Mouse (Mus musculus): ENCODE measurements around the gene Mical2. TPM values are rescaled to one million over a fixed set of nuclear protein-coding genes. Genes with fewer than 3 reads are reported as not detected.

The Mical2 gene
- polyA plus RNA-seq, 1 experiment from 2014 or later, result 140 TPM

DNA sequence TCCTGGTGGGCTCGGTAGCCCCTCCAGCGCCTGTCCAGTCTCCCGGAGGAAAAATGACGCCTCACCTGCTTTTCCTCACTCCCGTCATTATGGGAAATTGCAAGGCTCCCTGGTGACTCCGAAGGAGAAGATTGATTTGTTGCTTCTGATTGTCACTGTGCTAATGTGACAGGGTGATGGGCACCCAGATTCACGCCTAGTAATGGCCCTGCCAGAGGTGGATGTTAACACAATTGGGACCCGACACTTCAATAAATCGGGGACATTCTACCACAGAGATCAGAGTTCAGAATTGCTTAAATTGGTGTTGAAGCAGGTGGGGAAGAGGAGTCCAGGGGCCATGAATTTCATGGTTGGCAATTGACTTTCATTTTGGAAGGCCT, 219.3 kb downstream of the Mical2 start:
- Histone ChIP-seq H3K4me3 (ENCODE audit: control insufficient read depth in 1 of 2, insufficient read depth in 1 of 2, low read depth in 1 of 2, low read length in 2 of 2) (no peak overlapping the region), H3K4me2 (ENCODE audit: low read length) (peak overlapping the region; percentile 49), H3K27ac (replicated peaks in 1 of 2; ENCODE audit: control insufficient read depth in 1 of 2, insufficient read depth in 1 of 2, low read depth in 2 of 2, low read length in 2 of 2) (peak overlapping the region; percentile 29 to 64), H3K36me3 (ENCODE audit: control insufficient read depth, insufficient read depth, low read length) (no peaks in the 10 kb centered on the region), H3K27me3 (ENCODE audit: control insufficient read depth, insufficient read depth, low read length) (no peaks in the 10 kb centered on the region), H3K9ac (ENCODE audit: low read length) (peak overlapping the region; percentile 32), H3K9me3 (ENCODE audit: control insufficient read depth, low read length) (no peaks in the 10 kb centered on the region), H3K4me1 (ENCODE audit: control insufficient read depth in 2 of 2, insufficient read depth in 2 of 2, low read length in 2 of 2) (peaks cover 27 to 49% of the 10 kb centered on the region in 2 experiments)
- ATAC-seq (ENCODE audit: insufficient number of reproducible peaks, insufficient read depth, low FRiP score, low read depth), result no peak
- WGBS, result 37% methylated on average over 9 of the region's 9 CpGs

- Histone ChIP-seq H3K9me3 (ENCODE audit: control insufficient read depth, low read length) (no peaks in the 10 kb centered on the region), H3K27me3 (ENCODE audit: control insufficient read depth, insufficient read depth, low read length) (no peaks in the 10 kb centered on the region), H3K4me2 (ENCODE audit: low read length) (no peak overlapping the region), H3K36me3 (ENCODE audit: control insufficient read depth, insufficient read depth, low read length) (no peaks in the 10 kb centered on the region), H3K27ac (replicated peaks in 1 of 2; ENCODE audit: control insufficient read depth in 1 of 2, insufficient read depth in 1 of 2, low read depth in 2 of 2, low read length in 2 of 2) (no peak overlapping the region), H3K4me1 (ENCODE audit: control insufficient read depth in 2 of 2, insufficient read depth in 2 of 2, low read length in 2 of 2) (peaks cover 25 to 41% of the 10 kb centered on the region in 2 experiments), H3K4me3 (ENCODE audit: control insufficient read depth in 1 of 2, insufficient read depth in 1 of 2, low read depth in 1 of 2, low read length in 2 of 2) (no peak overlapping the region), H3K9ac (ENCODE audit: low read length) (no peak overlapping the region)
- WGBS, result 94% methylated on average over 4 of the region's 4 CpGs
- no peak for ATAC-seq (ENCODE audit: insufficient number of reproducible peaks, insufficient read depth, low FRiP score, low read depth)
These were observed 220.8 kb downstream of the Mical2 start for GRCm38 (mm10) chr7:112446498-112446897.

DNA sequence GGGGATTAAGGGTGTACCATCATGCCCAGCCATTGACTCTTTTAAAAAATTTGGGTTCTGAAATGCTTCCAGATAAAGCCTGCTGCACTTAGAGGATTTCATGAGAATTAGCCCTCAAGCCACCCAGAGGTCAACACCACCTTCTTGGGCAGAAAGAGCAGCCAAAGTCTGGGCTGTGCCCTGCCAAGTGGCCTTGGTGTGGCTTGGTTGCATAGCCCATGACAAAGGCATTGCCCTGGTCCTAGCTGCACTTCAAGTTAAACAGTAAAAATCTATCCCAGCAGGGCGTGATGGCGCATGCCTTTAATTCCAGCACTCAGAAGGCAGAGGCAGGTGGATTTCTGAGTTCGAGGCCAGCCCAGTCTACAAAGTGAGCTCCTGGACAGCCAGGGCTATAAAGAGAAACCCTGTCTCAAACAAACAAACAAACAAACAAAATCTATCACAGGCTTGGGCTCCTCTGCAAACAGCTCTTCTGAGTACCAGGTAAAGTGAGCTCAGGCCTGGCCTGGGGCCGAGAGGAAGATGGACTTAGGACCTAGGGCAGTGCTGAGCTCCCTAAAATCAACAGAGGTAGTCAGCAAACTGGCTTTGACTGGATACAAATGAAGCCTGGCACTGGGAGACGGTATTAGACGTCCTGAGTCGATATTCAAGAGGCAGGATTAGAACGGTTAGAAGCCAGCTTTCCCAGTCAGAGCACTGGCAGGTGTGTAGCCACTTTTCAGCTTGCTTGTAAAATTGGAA, 224.5 kb downstream of the Mical2 start:
- H3K4me2 ChIP-seq (ENCODE audit: low read length), result no peak overlapping the region
- no peaks in the 10 kb centered on the region for H3K36me3 ChIP-seq (ENCODE audit: control insufficient read depth, insufficient read depth, low read length)
- H3K4me3 ChIP-seq (ENCODE audit: control insufficient read depth in 1 of 2, insufficient read depth in 1 of 2, low read depth in 1 of 2, low read length in 2 of 2), result no peak overlapping the region
- whole genome bisulfite sequencing, result 83% methylated on average over 8 of the region's 8 CpGs
- no peak for ATAC-seq (ENCODE audit: insufficient number of reproducible peaks, insufficient read depth, low FRiP score, low read depth)
- no peaks in the 10 kb centered on the region for H3K27me3 ChIP-seq (ENCODE audit: control insufficient read depth, insufficient read depth, low read length)
- peaks cover 15 to 23% of the 10 kb centered on the region in 2 experiments for H3K4me1 ChIP-seq (ENCODE audit: control insufficient read depth in 2 of 2, insufficient read depth in 2 of 2, low read length in 2 of 2)
- no peak overlapping the region for H3K9ac ChIP-seq (ENCODE audit: low read length)
- no peak overlapping the region for H3K27ac ChIP-seq (replicated peaks in 1 of 2; ENCODE audit: control insufficient read depth in 1 of 2, insufficient read depth in 1 of 2, low read depth in 2 of 2, low read length in 2 of 2)
- H3K9me3 ChIP-seq (ENCODE audit: control insufficient read depth, low read length), result no peaks in the 10 kb centered on the region

GRCm38 (mm10) chr7:112452471-112452870, 226.8 kb downstream of the Mical2 start:
- no peak overlapping the region for H3K4me3 ChIP-seq (ENCODE audit: control insufficient read depth in 1 of 2, insufficient read depth in 1 of 2, low read depth in 1 of 2, low read length in 2 of 2)
- ATAC-seq (ENCODE audit: insufficient number of reproducible peaks, insufficient read depth, low FRiP score, low read depth), result no peak
- no peaks in the 10 kb centered on the region for H3K27me3 ChIP-seq (ENCODE audit: control insufficient read depth, insufficient read depth, low read length)
- H3K36me3 ChIP-seq (ENCODE audit: control insufficient read depth, insufficient read depth, low read length), result no peaks in the 10 kb centered on the region
- peaks cover 18 to 25% of the 10 kb centered on the region in 2 experiments for H3K4me1 ChIP-seq (ENCODE audit: control insufficient read depth in 2 of 2, insufficient read depth in 2 of 2, low read length in 2 of 2)
- H3K9ac ChIP-seq (ENCODE audit: low read length), result no peak overlapping the region
- H3K4me2 ChIP-seq (ENCODE audit: low read length), result no peak overlapping the region
- H3K9me3 ChIP-seq (ENCODE audit: control insufficient read depth, low read length), result no peaks in the 10 kb centered on the region
- H3K27ac ChIP-seq (replicated peaks in 1 of 2; ENCODE audit: control insufficient read depth in 1 of 2, insufficient read depth in 1 of 2, low read depth in 2 of 2, low read length in 2 of 2), result no peak overlapping the region
- 70% methylated on average over 5 of the region's 5 CpGs for WGBS

GRCm38 (mm10) chr7:112453805-112454214, 228.2 kb downstream of the Mical2 start:
- Histone ChIP-seq H3K9me3 (ENCODE audit: control insufficient read depth, low read length) (no peaks in the 10 kb centered on the region), H3K27ac (replicated peaks in 1 of 2; ENCODE audit: control insufficient read depth in 1 of 2, insufficient read depth in 1 of 2, low read depth in 2 of 2, low read length in 2 of 2) (peak overlapping the region; percentile 25 to 57), H3K4me3 (ENCODE audit: control insufficient read depth in 1 of 2, insufficient read depth in 1 of 2, low read depth in 1 of 2, low read length in 2 of 2) (no peak overlapping the region), H3K4me1 (ENCODE audit: control insufficient read depth in 2 of 2, insufficient read depth in 2 of 2, low read length in 2 of 2) (peaks cover 24 to 35% of the 10 kb centered on the region in 2 experiments), H3K9ac (ENCODE audit: low read length) (peak overlapping the region; percentile 18; the same call in 1 of the 2 replicates), H3K36me3 (ENCODE audit: control insufficient read depth, insufficient read depth, low read length) (no peaks in the 10 kb centered on the region), H3K4me2 (ENCODE audit: low read length) (no peak overlapping the region), H3K27me3 (ENCODE audit: control insufficient read depth, insufficient read depth, low read length) (no peaks in the 10 kb centered on the region)
- 12% methylated on average over 3 of the region's 3 CpGs for WGBS
- ATAC-seq (ENCODE audit: insufficient number of reproducible peaks, insufficient read depth, low FRiP score, low read depth), result no peak

GRCm38 (mm10) chr7:112454380-112454779, 228.7 kb downstream of the Mical2 start:
- H3K36me3 ChIP-seq (ENCODE audit: control insufficient read depth, insufficient read depth, low read length), result no peaks in the 10 kb centered on the region
- H3K9me3 ChIP-seq (ENCODE audit: control insufficient read depth, low read length), result no peaks in the 10 kb centered on the region
- no peak overlapping the region for H3K4me2 ChIP-seq (ENCODE audit: low read length)
- 66% methylated on average over 6 of the region's 6 CpGs for WGBS
- H3K9ac ChIP-seq (ENCODE audit: low read length), result peak overlapping the region; percentile 25
- peaks cover 26 to 37% of the 10 kb centered on the region in 2 experiments for H3K4me1 ChIP-seq (ENCODE audit: control insufficient read depth in 2 of 2, insufficient read depth in 2 of 2, low read length in 2 of 2)
- no peaks in the 10 kb centered on the region for H3K27me3 ChIP-seq (ENCODE audit: control insufficient read depth, insufficient read depth, low read length)
- ATAC-seq (ENCODE audit: insufficient number of reproducible peaks, insufficient read depth, low FRiP score, low read depth), result no peak
- peak overlapping the region; percentile 25 to 57; a peak in 2 of 4 replicates for H3K27ac ChIP-seq (replicated peaks in 1 of 2; ENCODE audit: control insufficient read depth in 1 of 2, insufficient read depth in 1 of 2, low read depth in 2 of 2, low read length in 2 of 2)
- H3K4me3 ChIP-seq (ENCODE audit: control insufficient read depth in 1 of 2, insufficient read depth in 1 of 2, low read depth in 1 of 2, low read length in 2 of 2), result no peak overlapping the region

DNA sequence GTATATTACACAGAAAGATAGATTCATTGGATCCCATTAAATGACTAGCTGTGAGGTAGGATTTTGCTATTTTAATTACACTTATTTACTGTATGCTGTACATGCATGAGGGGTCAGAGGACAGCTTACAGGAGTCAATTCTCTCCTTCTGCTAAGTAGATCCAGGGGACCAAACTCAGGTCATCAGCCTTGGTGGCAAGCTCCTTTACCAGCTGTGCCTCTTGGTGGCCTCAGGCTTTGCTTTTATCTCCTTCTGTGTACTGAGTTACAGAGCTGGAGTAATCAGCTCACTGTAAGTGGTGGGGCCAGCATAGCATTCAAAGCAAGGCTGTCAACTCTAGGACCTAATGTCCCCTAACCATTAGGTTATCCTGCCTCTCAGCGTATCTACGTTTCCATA, 229.3 kb downstream of the Mical2 start:
- Histone ChIP-seq H3K4me1 (ENCODE audit: control insufficient read depth in 2 of 2, insufficient read depth in 2 of 2, low read length in 2 of 2) (peaks cover 26 to 37% of the 10 kb centered on the region in 2 experiments), H3K27me3 (ENCODE audit: control insufficient read depth, insufficient read depth, low read length) (no peaks in the 10 kb centered on the region), H3K27ac (replicated peaks in 1 of 2; ENCODE audit: control insufficient read depth in 1 of 2, insufficient read depth in 1 of 2, low read depth in 2 of 2, low read length in 2 of 2) (0 out of 4 replicates have a peak overlapping the region, but pooled peaks of 1 of the 2 experiments have one; percentile 9), H3K4me3 (ENCODE audit: control insufficient read depth in 1 of 2, insufficient read depth in 1 of 2, low read depth in 1 of 2, low read length in 2 of 2) (no peak overlapping the region), H3K9ac (ENCODE audit: low read length) (peak overlapping the region; percentile 25), H3K9me3 (ENCODE audit: control insufficient read depth, low read length) (no peaks in the 10 kb centered on the region), H3K36me3 (ENCODE audit: control insufficient read depth, insufficient read depth, low read length) (no peaks in the 10 kb centered on the region), H3K4me2 (ENCODE audit: low read length) (no peak overlapping the region)
- WGBS, result 62% methylated on average over 2 of the region's 2 CpGs
- ATAC-seq (ENCODE audit: insufficient number of reproducible peaks, insufficient read depth, low FRiP score, low read depth), result no peak

All from heart, embryonic 14.5 days (tissue).